Mouse (Mus musculus) intestine, embryonic 16.5 days (tissue): ENCODE measurements around the gene Slc2a4. TPM values are rescaled to one million over a fixed set of nuclear protein-coding genes. Genes with fewer than 3 reads are reported as not detected.

Source experiments
- microRNA-seq: library from miRNA; unstranded; fragments of <30 nt; microRNA quantifications from one replicate; pipeline ENCODE4, GENCODE M21; 2016
- polyA plus RNA-seq: library from polyadenylated mRNA; unstranded; fragments of >200 nt; fragmentation: Nextera tagmentation; extraction: Ambion mirVana; gene quantifications from 2 replicates; pipeline ENCODE4 v1.2.1, GENCODE M21; 2015

Gene Slc2a4
- polyA plus RNA-seq, 1 experiment from 2014 or later = 22.6 TPM

Small RNA genes within 50 kb of the gene (microRNA-seq; reads per million reads assigned to microRNA genes)
- not detected for gene Gm44349

Other genes with a start within 250 kb of the Slc2a4 start
- 14.8 and 16.8 TPM in 2 replicates for gene Polr2a, start 189.6 kb downstream of the Slc2a4 start, polyA plus RNA-seq
- gene Slc35g3, start 186.2 kb downstream of the Slc2a4 start, polyA plus RNA-seq = 0.13 and 0.16 TPM in 2 replicates
- 2.3 and 2.4 TPM in 2 replicates for gene Zbtb4, start 182.3 kb downstream of the Slc2a4 start, polyA plus RNA-seq
- 3.9 and 4.7 TPM in 2 replicates for gene Chrnb1, start 152.2 kb downstream of the Slc2a4 start, polyA plus RNA-seq
- 1.3 and 1.4 TPM in 2 replicates for gene Fgf11, start 146.3 kb downstream of the Slc2a4 start, polyA plus RNA-seq
- 34.6 and 42.7 TPM in 2 replicates for gene Tmem102, start 142.6 kb downstream of the Slc2a4 start, polyA plus RNA-seq
- gene Gm39566, start 132.9 kb downstream of the Slc2a4 start, polyA plus RNA-seq = not detected in 2 replicates
- not detected in 2 replicates for gene Spem2, start 129.7 kb downstream of the Slc2a4 start, polyA plus RNA-seq
- gene Spem1, start 126.0 kb downstream of the Slc2a4 start, polyA plus RNA-seq = 0.22 TPM in 1 of 2 replicates, not detected in the other
- 3.4 and 4.1 TPM in 2 replicates for gene Nlgn2, start 110.4 kb downstream of the Slc2a4 start, polyA plus RNA-seq
- 470 and 476 TPM in 2 replicates for gene Tmem256, start 109.7 kb downstream of the Slc2a4 start, polyA plus RNA-seq
- 73.0 and 75.2 TPM in 2 replicates for gene Plscr3, start 101.8 kb downstream of the Slc2a4 start, polyA plus RNA-seq
- 20.5 and 23.5 TPM in 2 replicates for gene Tnk1, start 89.5 kb downstream of the Slc2a4 start, polyA plus RNA-seq
- gene Tmem95, start 70.2 kb downstream of the Slc2a4 start, polyA plus RNA-seq = not detected in 2 replicates
- gene Kctd11, start 66.8 kb downstream of the Slc2a4 start, polyA plus RNA-seq = 5.5 and 6.2 TPM in 2 replicates
- 4.2 and 5.2 TPM in 2 replicates for gene Acap1, start 52.6 kb downstream of the Slc2a4 start, polyA plus RNA-seq
- 4.7 and 5.4 TPM in 2 replicates for gene 2810408A11Rik, start 47.2 kb downstream of the Slc2a4 start, polyA plus RNA-seq
- gene Neurl4, start 47.1 kb downstream of the Slc2a4 start, polyA plus RNA-seq = 7.1 and 10.1 TPM in 2 replicates
- 60.0 and 63.8 TPM in 2 replicates for gene Gps2, start 34.3 kb downstream of the Slc2a4 start, polyA plus RNA-seq
- gene Eif5a, start 26.2 kb downstream of the Slc2a4 start, polyA plus RNA-seq = 1,478 and 1,683 TPM in 2 replicates
- gene Ybx2, start 12.4 kb downstream of the Slc2a4 start, polyA plus RNA-seq = 1.3 and 2.1 TPM in 2 replicates
- 1,377 and 1,415 TPM in 2 replicates for gene Cldn7, start 16.6 kb upstream of the Slc2a4 start, polyA plus RNA-seq
- gene Ctdnep1, start 33.0 kb upstream of the Slc2a4 start, polyA plus RNA-seq = 20.7 and 20.9 TPM in 2 replicates
- 92.6 and 106 TPM in 2 replicates for gene Elp5, start 34.3 kb upstream of the Slc2a4 start, polyA plus RNA-seq
- gene Gabarap, start 43.0 kb upstream of the Slc2a4 start, polyA plus RNA-seq = 639 and 679 TPM in 2 replicates
- gene Phf23, start 47.6 kb upstream of the Slc2a4 start, polyA plus RNA-seq = 49.7 and 53.1 TPM in 2 replicates
- 23.8 and 26.0 TPM in 2 replicates for gene Dvl2, start 52.4 kb upstream of the Slc2a4 start, polyA plus RNA-seq
- 172 and 189 TPM in 2 replicates for gene Acadvl, start 67.2 kb upstream of the Slc2a4 start, polyA plus RNA-seq
- 5.1 and 6.1 TPM in 2 replicates for gene Dlg4, start 68.8 kb upstream of the Slc2a4 start, polyA plus RNA-seq
- gene Asgr1, start 105.9 kb upstream of the Slc2a4 start, polyA plus RNA-seq = 0.17 and 0.31 TPM in 2 replicates
- gene Asgr2, start 144.5 kb upstream of the Slc2a4 start, polyA plus RNA-seq = 0.44 and 0.57 TPM in 2 replicates
- 0.56 and 0.66 TPM in 2 replicates for gene Mgl2, start 182.1 kb upstream of the Slc2a4 start, polyA plus RNA-seq
- gene Clec10a, start 208.0 kb upstream of the Slc2a4 start, polyA plus RNA-seq = 0.99 and 1.7 TPM in 2 replicates